ENCODE assay signal across 8 mouse cellular contexts in the genomic region with DNA sequence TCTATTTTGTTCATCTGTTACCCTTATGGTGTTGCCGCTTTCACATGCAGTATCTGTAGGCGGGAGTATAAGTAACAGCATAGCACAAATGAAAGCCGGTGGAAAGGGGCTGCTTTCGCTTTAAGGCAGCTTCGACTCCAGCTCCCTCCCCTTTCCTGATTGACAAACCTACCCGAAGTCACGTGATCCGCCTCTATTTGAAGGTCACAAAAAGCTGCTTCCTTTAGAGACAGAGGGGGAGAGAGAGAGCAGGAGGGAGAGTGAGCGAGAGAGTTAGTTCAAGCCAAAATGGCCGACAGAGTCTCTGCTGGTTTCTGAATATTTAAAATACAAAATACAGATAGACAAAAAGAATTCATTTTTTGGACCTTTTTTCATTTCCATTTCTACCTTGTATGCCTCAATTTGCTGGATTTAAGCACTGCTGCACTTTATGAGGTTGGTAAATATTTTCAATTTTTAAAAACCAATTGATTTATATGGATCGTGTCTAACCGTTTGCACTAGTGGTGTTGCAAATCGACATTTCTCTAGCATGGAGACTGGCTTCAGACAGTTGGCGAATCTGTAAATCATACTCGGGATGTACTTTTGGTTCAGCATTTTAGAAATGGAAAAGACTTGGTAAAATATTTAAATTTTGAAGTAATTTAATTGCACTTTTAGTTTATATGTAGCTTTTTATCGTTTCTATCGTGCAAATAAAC.
DNase-seq lines count a peak whose midpoint lies in the region; ATAC-seq lines count a peak whose summit lies in the region.

No protein-coding gene starts in this region.

- peak overlapping the region; percentile 90 for H3K27ac ChIP-seq in hindbrain, embryonic 11.5 days (ENCODE audit: low read depth, low read length)

- peak overlapping the region; percentile 31 for H3K4me2 ChIP-seq in hindbrain, embryonic 11.5 days (replicated peaks; ENCODE audit: low read depth, low read length)

- no peaks in the 10 kb centered on the region for H3K9me3 ChIP-seq in hindbrain, embryonic 11.5 days (ENCODE audit: control insufficient read depth, low read length)

- DNase-seq in Muller cell, postnatal 12 days (ENCODE audit: inconsistent ontology term) = peak; percentile 94
- DNase-seq in cerebellum, adult 9-11 months = peak; percentile 94
- peak; percentile 95 to 98 for DNase-seq in frontal cortex, adult 2 months (ENCODE audit: extremely low spot score in 1 of 2, low spot score in 1 of 2)
- DNase-seq in hindbrain, embryonic 11.5 days (ENCODE audit: low spot score) = peak; percentile 94
- DNase-seq in layer of hippocampus, postnatal 10 days (ENCODE audit: low spot score in 2 of 2) = peak; percentile 83 to 86
- peak; percentile 97 for DNase-seq in lung, postnatal 10 days
- peak; percentile 71 for DNase-seq in ovary, postnatal 36 days (ENCODE audit: low spot score)
- DNase-seq in thymus, postnatal 25 days = peak; percentile 89

- H3K4me3 ChIP-seq in hindbrain, embryonic 11.5 days (ENCODE audit: low read depth, low read length) = peak overlapping the region; percentile 61

- peaks cover 6% of the 10 kb centered on the region; the same call in 1 of the 2 replicates for H3K4me1 ChIP-seq in hindbrain, embryonic 11.5 days (replicated peaks; ENCODE audit: control insufficient read depth, insufficient read depth, low read length)

- ATAC-seq in hindbrain, embryonic 11.5 days (ENCODE audit: low FRiP score) = peak; percentile 87

- 1% methylated on average over 17 of the region's 17 CpGs for WGBS in hindbrain, embryonic 11.5 days

- H3K27me3 ChIP-seq in hindbrain, embryonic 11.5 days (ENCODE audit: control insufficient read depth, insufficient read depth, low read length) = no peaks in the 10 kb centered on the region

- peak overlapping the region; percentile 79 for H3K9ac ChIP-seq in hindbrain, embryonic 11.5 days (ENCODE audit: low read depth, low read length)

- H3K36me3 ChIP-seq in hindbrain, embryonic 11.5 days (ENCODE audit: control insufficient read depth, insufficient read depth, low read length) = no peaks in the 10 kb centered on the region

Comparison
In these comparisons a context has a peak if more than half of its experiments do, and no peak if none do; other contexts are left out.
1. Peak in every context shown above with its lines: DNase-seq, ATAC-seq, H3K4me3 ChIP-seq and H3K27ac ChIP-seq.